Mouse (Mus musculus) midbrain, embryonic 11.5 days (tissue): ENCODE measurements at regions not wholly inside any gene's neighbourhood (a gene's known extent, or its start where the extent isn't known, plus 50 kb on each side); places are given as distances from the start of the nearest gene placed in this dataset.

ENCODE experiments used
- ATAC-seq: fragments of 200-750 bp; cut with Nextera tagmentation; 2 replicates; pipeline ENCODE4 v1.8.0; 2017; ENCODE audit warnings: moderate TSS enrichment, moderate library complexity; ENCODE audit not compliant: low FRiP score
- DNase-seq: peaks from one replicate; pipeline ENCODE4 v3.0.0; 2015; ENCODE audit warnings: low spot score; ENCODE audit errors: missing footprints
- H3K27ac ChIP-seq: fragments of 300-500 bp; sonication (generic); 2 replicates; pipeline ENCODE4 v1.5.1; 2014; ENCODE audit warnings: low read depth, low read length
- H3K27me3 ChIP-seq: fragments of 300-500 bp; sonication (generic); 2 replicates; pipeline ENCODE4 v1.6.1; 2014; ENCODE audit warnings: mild to moderate bottlenecking, low read length, moderate library complexity, mixed read lengths; ENCODE audit not compliant: control insufficient read depth, insufficient read depth
- H3K36me3 ChIP-seq: fragments of 300-500 bp; sonication (generic); 2 replicates; pipeline ENCODE4 v1.6.1; 2014; ENCODE audit warnings: mild to moderate bottlenecking, low read length, moderate library complexity, mixed read lengths; ENCODE audit not compliant: control insufficient read depth, insufficient read depth
- H3K4me1 ChIP-seq: fragments of 300-500 bp; sonication (generic); 2 replicates; pipeline ENCODE4 v1.6.1; 2014; ENCODE audit warnings: low read length; ENCODE audit not compliant: control insufficient read depth, insufficient read depth
- H3K4me2 ChIP-seq: fragments of 300-500 bp; sonication (generic); 2 replicates; pipeline ENCODE4 v1.6.1; 2014; ENCODE audit warnings: mild to moderate bottlenecking, moderate library complexity
- H3K4me3 ChIP-seq: fragments of 300-500 bp; sonication (generic); 2 replicates; pipeline ENCODE4 v1.5.1; 2014; ENCODE audit warnings: low read depth, low read length
- H3K9ac ChIP-seq: fragments of 300-500 bp; sonication (generic); 2 replicates; pipeline ENCODE4 v1.6.1; 2014; ENCODE audit warnings: low read length
- H3K9me3 ChIP-seq: fragments of 300-500 bp; sonication (generic); 2 replicates; pipeline ENCODE4 v1.6.1; 2016; ENCODE audit warnings: low read length; ENCODE audit not compliant: control insufficient read depth
- WGBS: fragments of 180-500 bp; shearing (Covaris S2); extraction: QIAGEN DNeasy Blood & Tissue Kit; methylation state at CpG from one replicate; pipeline ENCODE4 v1.1.7; 2014; 5-methylcytosine and 5-hydroxymethylcytosine counted together

DNA sequence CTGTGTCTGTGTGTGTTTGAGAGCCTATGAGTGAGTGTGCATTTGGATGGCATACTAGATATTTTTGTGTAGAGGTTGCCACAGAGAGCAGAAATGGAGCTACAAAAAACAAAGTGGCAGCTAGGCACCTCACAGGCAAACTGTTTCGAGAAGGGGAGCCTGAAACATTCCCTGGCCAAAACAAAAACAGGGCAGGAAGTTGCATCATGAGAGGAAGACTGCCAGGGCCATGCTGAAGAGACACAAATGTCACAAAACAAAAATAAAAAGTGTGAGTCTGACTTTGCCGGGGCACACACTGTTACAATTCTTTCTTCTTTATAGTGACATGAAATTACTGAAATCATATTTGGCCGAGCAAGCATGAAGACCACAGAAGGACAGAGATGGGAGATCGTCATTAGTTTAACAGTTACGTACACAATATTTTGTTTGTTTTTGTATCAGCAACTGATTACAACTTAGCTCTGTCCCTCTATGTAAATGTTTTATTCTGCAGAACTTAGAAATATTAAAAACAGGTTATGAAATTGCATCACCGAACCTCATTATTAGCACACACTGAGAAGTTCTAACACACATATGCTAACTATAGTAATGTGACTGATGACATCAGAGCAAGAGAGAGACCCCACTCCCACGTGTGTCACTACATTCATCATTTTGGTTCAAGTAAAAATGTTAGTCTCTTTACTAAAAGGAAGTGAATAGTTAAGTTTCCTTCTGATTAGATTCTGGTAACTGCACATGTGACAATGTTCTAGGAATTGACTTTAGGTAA is 77.3 kb upstream of the Mkln1 start:
- 80% methylated on average over 7 of the region's 7 CpGs for WGBS
- peak; percentile 21 for DNase-seq
- Histone ChIP-seq H3K27ac (no peak overlapping the region), H3K4me3 (no peak overlapping the region), H3K9ac (no peak overlapping the region), H3K9me3 (no peaks in the 10 kb centered on the region), H3K4me2 (no peak overlapping the region), H3K4me1 (peaks cover 13% of the 10 kb centered on the region), H3K27me3 (no peaks in the 10 kb centered on the region), H3K36me3 (no peaks in the 10 kb centered on the region)
- no peak for ATAC-seq

DNA sequence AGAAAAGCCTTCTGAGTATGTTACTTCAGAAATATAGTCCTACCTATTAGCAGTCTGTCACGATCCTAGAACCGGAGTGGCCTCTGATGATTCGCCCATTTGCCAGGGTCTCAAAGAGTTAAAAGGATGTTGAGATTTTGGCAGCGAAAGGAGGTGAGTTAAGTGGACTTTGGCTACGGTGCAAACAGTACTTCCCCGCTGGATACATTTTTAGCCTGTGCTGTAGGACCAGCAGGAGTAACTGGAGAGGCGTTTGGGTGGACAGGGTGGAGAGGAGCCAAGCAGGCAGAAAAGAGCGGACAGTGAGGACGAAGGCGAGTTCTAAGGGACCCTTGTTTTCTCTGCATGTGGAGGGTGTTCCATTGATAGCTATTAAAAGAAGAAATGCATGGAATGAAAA is 76.6 kb upstream of the Mkln1 start:
- Histone ChIP-seq H3K4me1 (peaks cover 13% of the 10 kb centered on the region), H3K27me3 (no peaks in the 10 kb centered on the region), H3K4me3 (no peak overlapping the region), H3K4me2 (no peak overlapping the region), H3K9me3 (no peaks in the 10 kb centered on the region), H3K9ac (no peak overlapping the region), H3K36me3 (no peaks in the 10 kb centered on the region), H3K27ac (no peak overlapping the region)
- ATAC-seq (no peak), DNase-seq (peak; percentile 37)
- WGBS = 72% methylated on average over 10 of the region's 10 CpGs

GRCm38 (mm10) chr6:31323228-31324190 is 75.0 kb upstream of the Mkln1 start:
- DNase-seq (peak; percentile 83), ATAC-seq (no peak)
- H3K4me1 ChIP-seq = peaks cover 13% of the 10 kb centered on the region
- no peak overlapping the region for H3K9ac ChIP-seq
- H3K36me3 ChIP-seq = no peaks in the 10 kb centered on the region
- H3K9me3 ChIP-seq = no peaks in the 10 kb centered on the region
- no peak overlapping the region for H3K4me2 ChIP-seq
- H3K4me3 ChIP-seq = no peak overlapping the region
- H3K27me3 ChIP-seq = no peaks in the 10 kb centered on the region
- no peak overlapping the region for H3K27ac ChIP-seq
- WGBS = 49% methylated on average over 9 of the region's 9 CpGs

DNA sequence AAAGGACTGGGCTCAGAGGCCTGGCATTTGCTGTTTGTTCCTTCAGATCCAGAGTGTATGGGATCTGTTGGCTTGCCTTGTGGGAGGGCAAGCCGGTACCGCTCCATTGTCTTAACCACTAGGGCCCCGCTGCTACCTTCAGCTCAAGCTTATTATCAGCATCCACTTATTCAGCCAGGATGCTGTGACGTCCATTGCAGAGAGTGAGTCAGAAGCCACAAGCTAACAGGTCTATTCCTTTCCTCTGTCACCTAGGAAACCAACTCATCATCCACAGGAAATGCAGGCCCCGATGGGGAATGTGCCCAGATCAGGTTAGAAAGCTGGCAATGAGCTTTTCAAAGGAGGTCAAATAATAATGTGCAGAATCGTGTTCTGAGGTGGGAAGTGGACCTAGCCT is 73.8 kb upstream of the Mkln1 start:
- H3K4me2 ChIP-seq = no peak overlapping the region
- H3K27me3 ChIP-seq = no peaks in the 10 kb centered on the region
- no peaks in the 10 kb centered on the region for H3K36me3 ChIP-seq
- DNase-seq (peak; percentile 84), ATAC-seq (no peak)
- H3K27ac ChIP-seq = no peak overlapping the region
- WGBS = 36% methylated on average over 6 of the region's 6 CpGs
- H3K4me3 ChIP-seq = no peak overlapping the region
- peaks cover 13% of the 10 kb centered on the region for H3K4me1 ChIP-seq
- no peaks in the 10 kb centered on the region for H3K9me3 ChIP-seq
- no peak overlapping the region for H3K9ac ChIP-seq

- ATAC-seq = no peak
- H3K4me1 ChIP-seq = peaks cover 13% of the 10 kb centered on the region
- DNase-seq = no peak
- H3K27ac ChIP-seq = no peak overlapping the region
- WGBS = 73% methylated on average over 1 of the region's 1 CpGs
- H3K4me2 ChIP-seq = no peak overlapping the region
- H3K36me3 ChIP-seq = no peaks in the 10 kb centered on the region
- H3K9me3 ChIP-seq = no peaks in the 10 kb centered on the region
- H3K27me3 ChIP-seq = no peaks in the 10 kb centered on the region
- no peak overlapping the region for H3K4me3 ChIP-seq
- H3K9ac ChIP-seq = no peak overlapping the region
Observed at GRCm38 (mm10) chr6:31325621-31326020, 72.9 kb upstream of the Mkln1 start.

DNA sequence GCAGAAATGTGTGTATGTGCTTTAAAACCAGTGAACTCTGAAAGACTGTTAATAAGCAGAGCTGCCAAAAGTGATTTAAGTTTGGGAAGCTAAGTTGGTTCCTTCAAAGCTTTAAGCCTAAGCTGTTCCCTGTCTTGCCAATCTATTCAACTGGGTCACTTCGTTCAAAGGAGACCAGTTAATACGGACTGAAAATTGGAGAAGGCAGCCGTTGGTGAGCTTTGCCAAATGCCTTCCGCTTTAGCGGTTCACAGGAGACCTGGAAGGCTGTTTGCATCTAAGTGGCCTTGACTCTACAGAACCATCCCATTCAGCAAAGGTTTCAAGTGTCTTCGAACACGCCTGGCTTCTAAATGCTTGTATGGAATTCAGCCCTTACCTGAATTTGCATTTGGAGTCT is 68.2 kb upstream of the Mkln1 start:
- 89% methylated on average over 7 of the region's 7 CpGs for WGBS

GRCm38 (mm10) chr6:31330868-31331267 is 67.7 kb upstream of the Mkln1 start:
- no peak overlapping the region for H3K9ac ChIP-seq
- no peaks in the 10 kb centered on the region for H3K9me3 ChIP-seq
- H3K27ac ChIP-seq = no peak overlapping the region
- DNase-seq = no peak
- peaks cover 5% of the 10 kb centered on the region for H3K4me1 ChIP-seq
- no peak overlapping the region for H3K4me2 ChIP-seq
- 92% methylated on average over 3 of the region's 3 CpGs for WGBS
- H3K27me3 ChIP-seq = no peaks in the 10 kb centered on the region
- no peaks in the 10 kb centered on the region for H3K36me3 ChIP-seq
- no peak for ATAC-seq
- H3K4me3 ChIP-seq = no peak overlapping the region

More for the DNA sequence above, 68.2 kb upstream of the Mkln1 start:
- H3K27ac ChIP-seq = no peak overlapping the region
- ATAC-seq (no peak), DNase-seq (peak; percentile 59)
- no peak overlapping the region for H3K4me3 ChIP-seq
- H3K4me2 ChIP-seq = no peak overlapping the region
- H3K9ac ChIP-seq = no peak overlapping the region
- H3K36me3 ChIP-seq = no peaks in the 10 kb centered on the region
- H3K4me1 ChIP-seq = peaks cover 5% of the 10 kb centered on the region
- no peaks in the 10 kb centered on the region for H3K9me3 ChIP-seq
- H3K27me3 ChIP-seq = no peaks in the 10 kb centered on the region

DNA sequence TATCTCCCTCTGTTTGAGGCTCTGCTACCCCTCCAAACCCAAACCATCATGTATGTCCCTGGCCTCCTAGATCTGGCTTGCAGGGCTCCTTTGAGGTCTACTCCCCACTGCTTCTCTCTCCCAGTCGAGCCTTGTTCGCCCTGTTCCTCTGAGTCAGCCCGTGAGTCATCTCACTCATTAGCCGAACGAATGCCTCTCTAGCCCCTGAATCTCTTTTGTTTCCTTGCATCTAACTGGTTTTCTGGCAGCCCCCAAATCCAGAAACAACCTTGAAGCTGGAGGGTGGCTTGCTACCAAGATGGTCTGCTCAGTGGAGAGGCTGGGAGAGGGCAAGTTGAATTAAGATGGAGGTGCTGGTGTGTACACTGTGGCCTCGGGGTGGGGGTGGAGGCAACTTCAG is 66.3 kb upstream of the Mkln1 start:
- no peak for ATAC-seq
- no peaks in the 10 kb centered on the region for H3K27me3 ChIP-seq
- WGBS = 70% methylated on average over 6 of the region's 6 CpGs

GRCm38 (mm10) chr6:31332714-31333113 is 65.8 kb upstream of the Mkln1 start:
- Histone ChIP-seq H3K27me3 (no peaks in the 10 kb centered on the region), H3K9ac (no peak overlapping the region; the same call in 1 of the 2 replicates), H3K9me3 (no peaks in the 10 kb centered on the region), H3K4me1 (peaks cover 5% of the 10 kb centered on the region), H3K36me3 (no peaks in the 10 kb centered on the region), H3K4me3 (no peak overlapping the region), H3K4me2 (no peak overlapping the region), H3K27ac (no peak overlapping the region)
- DNase-seq = peak; percentile 73
- WGBS = 86% methylated on average over 4 of the region's 4 CpGs
- no peak for ATAC-seq

More for the DNA sequence above, 66.3 kb upstream of the Mkln1 start:
- Histone ChIP-seq H3K9ac (no peak overlapping the region), H3K9me3 (no peaks in the 10 kb centered on the region), H3K4me1 (peaks cover 5% of the 10 kb centered on the region), H3K27ac (no peak overlapping the region), H3K36me3 (no peaks in the 10 kb centered on the region), H3K4me3 (no peak overlapping the region), H3K4me2 (no peak overlapping the region)
- DNase-seq = peak; percentile 66
